Mouse (Mus musculus) heart, embryonic 10.5 days (tissue): Measurements from ENCODE around the gene Tcf21. TPM values are rescaled to one million over a fixed set of nuclear protein-coding genes. Genes with fewer than 3 reads are reported as not detected.

Source experiments
- DNase-seq: peaks from one replicate; pipeline ENCODE4 v3.0.0-alpha.2; 2017; ENCODE audit warnings: low spot score
- H3K27ac ChIP-seq: fragments of 300-500 bp; sonication (generic); 2 replicates; pipeline ENCODE4 v1.5.1; 2016; ENCODE audit warnings: mild to moderate bottlenecking
- H3K27me3 ChIP-seq: fragments of 300-500 bp; sonication (generic); 2 replicates; pipeline ENCODE4 v1.6.1; 2016; ENCODE audit warnings: mild to moderate bottlenecking; ENCODE audit not compliant: poor library complexity, insufficient read depth, severe bottlenecking
- H3K36me3 ChIP-seq: fragments of 300-500 bp; sonication (generic); 2 replicates; pipeline ENCODE4 v1.6.1; 2016; ENCODE audit warnings: mild to moderate bottlenecking, moderate library complexity
- H3K4me1 ChIP-seq: fragments of 300-500 bp; sonication (generic); 2 replicates; pipeline ENCODE4 v1.6.1; 2016; ENCODE audit warnings: mild to moderate bottlenecking
- H3K4me3 ChIP-seq: fragments of 300-500 bp; sonication (generic); 2 replicates; pipeline ENCODE4 v1.5.1; 2016; ENCODE audit warnings: mild to moderate bottlenecking, moderate library complexity
- H3K9me3 ChIP-seq: fragments of 300-500 bp; sonication (generic); 2 replicates; pipeline ENCODE4 v1.6.1; 2016; ENCODE audit warnings: mild to moderate bottlenecking, moderate library complexity
- WGBS: fragments of 180-500 bp; shearing (Covaris S2); methylation state at CpG from one replicate; pipeline ENCODE4 v1.1.7; 2016; 5-methylcytosine and 5-hydroxymethylcytosine counted together
- polyA plus RNA-seq: library from polyadenylated mRNA; unstranded; fragments of >200 nt; fragmentation: Nextera tagmentation; extraction: Ambion mirVana; gene quantifications from 2 replicates; pipeline ENCODE4 v1.2.1, GENCODE M21; 2016

The Tcf21 gene
- polyA plus RNA-seq, 1 experiment from 2014 or later = 75.4 TPM

- peaks cover 74% of the 10 kb centered on the region for H3K27me3 ChIP-seq
- 0 out of 2 replicates have a peak overlapping the region, but pooled peaks have one; percentile 19 for H3K27ac ChIP-seq
- DNase-seq = peak; percentile 78
- peak overlapping the region; percentile 52 for H3K4me3 ChIP-seq
- H3K36me3 ChIP-seq = no peaks in the 10 kb centered on the region
- H3K4me1 ChIP-seq = peaks cover 23% of the 10 kb centered on the region
- no peaks in the 10 kb centered on the region for H3K9me3 ChIP-seq
- under 1% methylated on average over 18 of the region's 18 CpGs for WGBS
Measured at GRCm38 (mm10) chr10:22813317-22813960, 6.5 kb downstream of the Tcf21 start.

- Histone ChIP-seq H3K27ac (no peak overlapping the region), H3K27me3 (peaks cover 65% of the 10 kb centered on the region), H3K9me3 (no peaks in the 10 kb centered on the region), H3K4me1 (peaks cover 23% of the 10 kb centered on the region), H3K36me3 (no peaks in the 10 kb centered on the region), H3K4me3 (0 out of 2 replicates have a peak overlapping the region, but pooled peaks have one; percentile 2)
- no peak for DNase-seq
- WGBS = 24% methylated on average over 12 of the region's 12 CpGs
Measured at GRCm38 (mm10) chr10:22811921-22812320, 8.1 kb downstream of the Tcf21 start.

- no peak for DNase-seq
- Histone ChIP-seq H3K4me1 (no peaks in the 10 kb centered on the region), H3K36me3 (no peaks in the 10 kb centered on the region), H3K9me3 (no peaks in the 10 kb centered on the region), H3K4me3 (no peak overlapping the region), H3K27me3 (no peaks in the 10 kb centered on the region), H3K27ac (no peak overlapping the region)
- WGBS = 56% methylated on average over 3 of the region's 3 CpGs
Measured at GRCm38 (mm10) chr10:22782684-22783083, 37.3 kb downstream of the Tcf21 start.

- no peak for DNase-seq
- H3K36me3 ChIP-seq = no peaks in the 10 kb centered on the region
- 31% methylated on average over 4 of the region's 4 CpGs for WGBS
Measured at GRCm38 (mm10) chr10:22781466-22781865, 38.5 kb downstream of the Tcf21 start.

GRCm38 (mm10) chr10:22777939-22778338, 42.0 kb downstream of the Tcf21 start:
- Histone ChIP-seq H3K27me3 (no peaks in the 10 kb centered on the region), H3K4me3 (no peak overlapping the region), H3K27ac (no peak overlapping the region), H3K9me3 (no peaks in the 10 kb centered on the region), H3K36me3 (no peaks in the 10 kb centered on the region), H3K4me1 (no peaks in the 10 kb centered on the region)
- WGBS = 10% methylated on average over 5 of the region's 5 CpGs
- DNase-seq = no peak

More at GRCm38 (mm10) chr10:22781466-22781865, 38.5 kb downstream of the Tcf21 start:
- no peak overlapping the region for H3K4me3 ChIP-seq
- no peaks in the 10 kb centered on the region for H3K27me3 ChIP-seq
- no peak overlapping the region for H3K27ac ChIP-seq
- H3K4me1 ChIP-seq = no peaks in the 10 kb centered on the region
- no peaks in the 10 kb centered on the region for H3K9me3 ChIP-seq

GRCm38 (mm10) chr10:22776007-22776698, 43.8 kb downstream of the Tcf21 start:
- Histone ChIP-seq H3K36me3 (no peaks in the 10 kb centered on the region), H3K27ac (no peak overlapping the region), H3K4me1 (no peaks in the 10 kb centered on the region), H3K4me3 (no peak overlapping the region), H3K9me3 (no peaks in the 10 kb centered on the region), H3K27me3 (no peaks in the 10 kb centered on the region)
- no peak for DNase-seq
- WGBS = 14% methylated on average over 7 of the region's 7 CpGs

- DNase-seq = no peak
- Histone ChIP-seq H3K9me3 (no peaks in the 10 kb centered on the region), H3K27ac (no peak overlapping the region), H3K4me3 (no peak overlapping the region), H3K27me3 (no peaks in the 10 kb centered on the region), H3K4me1 (no peaks in the 10 kb centered on the region), H3K36me3 (no peaks in the 10 kb centered on the region)
- 72% methylated on average over 2 of the region's 2 CpGs for WGBS
Measured at GRCm38 (mm10) chr10:22775456-22775855, 44.5 kb downstream of the Tcf21 start.

- H3K27me3 ChIP-seq = no peaks in the 10 kb centered on the region
- H3K4me1 ChIP-seq = no peaks in the 10 kb centered on the region
- no peak for DNase-seq
- no peak overlapping the region for H3K4me3 ChIP-seq
- H3K9me3 ChIP-seq = no peaks in the 10 kb centered on the region
- no peaks in the 10 kb centered on the region for H3K36me3 ChIP-seq
- no peak overlapping the region for H3K27ac ChIP-seq
- WGBS = 64% methylated on average over 3 of the region's 3 CpGs
Measured at GRCm38 (mm10) chr10:22774626-22775025, 45.3 kb downstream of the Tcf21 start.

Other genes with a start within 250 kb of the Tcf21 start
- 1.2 and 2.4 TPM in 2 replicates for gene Slc2a12, start 175.2 kb downstream of the Tcf21 start, polyA plus RNA-seq
- 46.8 and 58.0 TPM in 2 replicates for gene Tbpl1, start 88.2 kb downstream of the Tcf21 start, polyA plus RNA-seq